Mouse (Mus musculus): ENCODE data around the gene Zfp74. TPM values are rescaled to one million over a fixed set of nuclear protein-coding genes. Genes with fewer than 3 reads are reported as not detected.

The Zfp74 gene
- 9.2 and 10.4 TPM in 2 replicates for total RNA-seq (2017)

DNA sequence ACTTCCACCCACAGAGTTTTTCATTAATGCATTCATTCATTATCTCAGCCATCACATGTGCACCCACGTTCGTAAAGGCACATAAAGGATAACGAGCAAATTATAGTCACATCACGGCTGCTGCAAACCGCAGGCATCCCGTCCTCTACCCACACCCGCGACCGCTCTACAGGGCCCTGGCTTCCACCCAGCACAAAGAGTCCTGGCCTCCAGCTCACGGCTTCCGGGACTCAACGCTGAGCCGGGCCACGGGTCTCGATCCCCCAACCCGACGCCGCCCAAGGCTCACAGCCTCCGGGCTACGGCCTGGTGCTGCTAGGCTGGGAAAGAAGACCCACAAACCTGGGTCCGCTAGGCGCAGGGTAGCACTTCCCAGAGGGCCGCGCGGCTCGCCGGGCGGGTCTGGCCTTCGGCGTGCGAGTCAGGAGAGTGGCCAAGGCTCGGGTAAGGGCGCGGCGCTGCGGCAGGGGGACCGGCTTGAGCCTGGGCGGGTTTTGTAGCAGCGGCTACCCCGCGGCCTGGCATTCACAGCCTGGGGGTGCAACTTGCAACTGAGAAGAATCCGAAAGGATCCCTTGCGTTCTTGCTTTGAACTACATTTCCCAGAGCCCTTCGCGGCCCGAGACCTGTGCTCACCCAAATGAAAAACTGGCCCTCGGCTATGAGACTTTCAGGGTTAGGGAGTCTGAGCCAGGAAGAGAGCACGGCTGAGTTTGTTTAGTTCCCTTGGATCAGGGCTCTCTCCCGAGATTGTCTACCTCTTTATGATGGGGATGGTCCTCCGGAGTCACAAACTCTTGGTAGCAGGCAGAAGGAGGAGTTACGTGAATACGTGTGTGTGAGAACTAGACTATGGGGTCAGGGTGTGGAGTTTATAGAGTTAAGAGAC is at the start of gene Zfp74:
Gene Zfp74, minus strand, starts transcription at position 577 of the 889 bp plus-strand sequence.
- peak; percentile 81 for ATAC-seq (replicated peaks; ENCODE audit: low read depth, poor library complexity, severe bottlenecking)

DNA sequence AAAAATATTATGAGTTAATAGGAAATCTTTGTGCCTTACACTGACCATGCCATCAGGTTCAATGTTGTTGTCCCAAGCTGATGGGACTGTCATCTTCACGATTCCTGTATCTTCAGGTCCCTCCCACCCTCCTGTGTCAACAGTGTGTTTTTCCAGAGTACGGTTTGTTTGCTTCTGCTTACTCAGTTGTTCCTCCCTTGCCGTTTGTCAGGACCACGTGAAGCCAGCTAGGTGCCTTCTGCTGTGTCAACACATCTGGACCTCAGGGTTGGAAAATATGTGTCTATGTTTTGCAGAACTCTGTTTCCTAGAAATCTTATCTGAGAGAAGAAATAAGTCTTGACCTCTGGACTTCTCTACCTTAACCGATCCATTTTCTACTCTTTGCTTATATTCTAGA is 46.7 kb upstream of the Zfp74 start:
- ATAC-seq (replicated peaks; ENCODE audit: low read depth, poor library complexity, severe bottlenecking), result no peak

DNA sequence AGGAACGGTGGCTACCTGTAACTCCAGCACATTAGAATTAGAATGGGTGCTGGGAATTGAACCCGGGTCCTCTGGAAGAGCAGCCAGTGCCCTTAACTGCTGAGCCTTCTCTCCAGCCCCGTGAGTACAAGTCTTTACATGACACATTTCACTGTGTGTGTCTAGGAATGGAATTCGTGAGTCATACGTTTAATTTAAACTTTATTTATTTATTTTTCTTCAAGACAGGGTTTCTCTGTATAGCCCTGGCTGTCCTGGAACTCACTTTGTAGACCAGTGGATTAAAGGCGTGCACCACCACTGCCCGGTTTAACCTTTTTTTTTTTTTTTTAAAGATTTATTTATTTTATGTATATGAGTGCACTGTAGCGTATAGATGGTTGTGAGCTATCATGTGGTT is 41.2 kb upstream of the Zfp74 start:
- ATAC-seq (replicated peaks; ENCODE audit: low read depth, poor library complexity, severe bottlenecking), result no peak

DNA sequence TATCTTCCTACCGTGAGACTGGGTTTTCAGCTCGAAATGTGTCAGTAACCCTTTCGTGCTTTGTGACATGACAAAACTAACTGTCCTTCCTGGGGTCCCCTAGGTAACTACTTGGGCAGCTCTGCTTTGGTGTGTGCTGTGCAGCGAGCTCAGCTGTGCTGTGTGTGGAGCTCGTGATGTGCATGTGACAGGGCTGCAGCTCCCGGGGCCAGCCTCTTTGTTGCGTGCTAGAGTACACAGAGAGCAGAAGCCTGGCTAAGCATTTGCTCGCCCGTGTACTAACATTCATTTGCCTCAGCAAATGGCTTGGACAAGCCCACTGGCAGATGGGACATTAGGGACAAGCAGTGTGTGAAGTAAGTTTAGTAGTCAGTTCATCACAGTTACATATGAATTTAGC is 39.5 kb upstream of the Zfp74 start:
- no peak for ATAC-seq (replicated peaks; ENCODE audit: low read depth, poor library complexity, severe bottlenecking)

DNA sequence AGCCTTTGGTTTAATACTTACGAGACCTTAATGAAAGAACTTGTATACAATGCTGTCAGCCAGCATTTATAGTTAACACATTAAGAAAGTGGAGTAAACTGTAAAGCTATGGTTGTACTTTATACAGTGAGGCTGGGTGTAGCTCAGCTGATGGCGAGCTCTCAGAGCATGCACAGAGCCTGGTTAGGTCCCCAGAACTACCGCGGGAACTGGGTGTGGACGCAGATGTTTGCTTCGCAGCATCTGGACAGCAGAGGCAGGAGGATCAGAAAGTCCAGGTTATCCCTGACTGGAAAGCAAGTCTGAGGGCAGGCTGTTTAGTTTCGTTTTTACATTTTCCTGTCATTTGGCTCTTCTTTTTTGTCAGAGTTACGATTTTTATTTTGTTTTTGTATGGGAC is 38.8 kb upstream of the Zfp74 start:
- no peak for ATAC-seq (replicated peaks; ENCODE audit: low read depth, poor library complexity, severe bottlenecking)

DNA sequence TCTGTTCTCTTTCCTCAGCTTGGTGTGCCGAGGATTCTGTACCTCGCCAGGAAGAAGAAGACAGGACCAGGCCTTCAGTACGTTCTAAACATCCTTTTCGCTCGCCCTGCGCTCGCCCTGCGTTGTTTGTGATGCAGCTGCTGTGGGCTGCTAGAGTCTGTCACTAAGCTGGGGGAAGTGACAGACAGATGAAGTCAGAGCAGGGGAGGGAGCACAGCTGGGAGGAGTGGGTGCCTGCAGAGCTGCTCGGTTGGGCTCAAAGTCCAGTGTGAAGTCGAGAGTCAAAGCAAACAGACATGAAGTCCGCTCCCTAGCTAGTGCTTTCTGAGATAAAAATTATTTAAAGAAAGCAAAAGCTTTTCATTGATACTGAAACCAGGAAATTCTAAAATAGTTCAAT is 35.1 kb upstream of the Zfp74 start:
- no peak for ATAC-seq (replicated peaks; ENCODE audit: low read depth, poor library complexity, severe bottlenecking)

DNA sequence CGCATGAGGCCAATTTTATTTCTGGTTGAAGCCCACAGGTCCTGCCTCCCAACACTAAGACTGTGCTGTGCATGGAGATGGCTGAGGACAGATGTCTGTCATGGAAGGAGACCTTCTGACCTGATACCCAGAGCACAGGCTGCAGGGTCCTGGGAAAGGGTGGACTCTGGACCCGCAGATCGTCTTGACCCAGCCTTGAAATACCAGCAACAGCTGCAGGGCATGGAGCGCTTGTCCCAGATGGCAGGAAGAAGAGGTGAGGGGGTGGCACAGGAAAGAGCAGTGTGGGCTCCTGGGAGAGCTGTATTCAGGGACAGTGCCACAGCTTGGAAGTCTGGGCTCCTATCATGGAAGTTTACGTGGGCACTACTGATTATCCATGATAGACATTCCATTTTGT is 33.7 kb upstream of the Zfp74 start:
- ATAC-seq (replicated peaks; ENCODE audit: low read depth, poor library complexity, severe bottlenecking), result no peak

DNA sequence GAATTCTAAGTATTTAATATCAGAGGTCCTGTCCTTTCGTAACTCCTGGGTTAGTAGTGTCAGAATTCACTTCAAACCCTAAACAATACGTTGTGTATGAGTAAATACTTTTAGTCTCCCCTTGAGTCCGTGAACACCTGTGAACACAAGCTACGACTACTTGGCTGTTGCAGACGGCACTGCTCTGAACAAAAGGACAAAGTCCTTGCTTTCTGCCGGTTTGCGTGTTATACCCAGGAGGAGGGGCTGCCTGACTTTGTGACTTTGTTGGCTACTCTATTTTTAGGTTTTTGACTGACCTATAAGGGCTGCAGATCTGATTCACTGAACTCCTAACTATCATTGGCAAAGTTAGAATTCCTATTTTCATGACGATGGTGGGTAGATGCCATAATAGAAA is 32.2 kb upstream of the Zfp74 start:
- ATAC-seq (replicated peaks; ENCODE audit: low read depth, poor library complexity, severe bottlenecking), result no peak

DNA sequence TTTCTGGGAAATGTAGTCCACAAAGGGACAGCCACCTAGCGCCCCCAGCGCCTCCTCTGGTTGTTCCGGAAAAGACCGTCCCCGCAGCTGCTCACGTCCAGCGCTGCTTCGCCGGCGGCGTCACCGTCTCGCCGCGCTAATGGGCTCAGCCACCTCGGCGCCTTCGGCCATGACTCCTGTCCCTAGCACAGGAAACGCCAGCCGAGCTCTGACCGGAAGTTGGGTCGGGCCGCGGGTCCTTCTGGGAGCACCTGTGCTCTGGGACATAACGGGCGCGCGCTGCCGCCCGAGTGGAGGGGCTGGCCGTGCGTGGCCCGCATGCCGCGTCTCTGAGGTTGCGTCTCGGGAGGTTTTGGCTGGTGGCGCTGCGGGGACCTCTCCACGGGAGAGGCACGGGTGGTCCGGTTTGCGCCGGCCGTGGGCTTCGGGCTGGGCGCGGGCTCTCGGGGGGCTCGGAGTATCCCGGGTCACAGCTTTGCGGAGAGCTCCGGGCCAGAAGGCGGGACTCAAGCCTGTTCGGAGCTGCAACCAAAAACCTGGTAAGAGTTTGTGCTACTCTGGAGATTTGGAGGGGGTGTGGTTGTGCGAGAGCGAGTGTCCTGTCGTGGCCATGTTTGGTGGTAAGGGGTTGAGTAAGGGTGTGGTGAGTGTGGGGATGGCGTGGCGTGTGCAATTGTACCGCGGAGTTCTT is 29.9 kb upstream of the Zfp74 start, which contains the start of gene Zfp568:
Gene Zfp568, plus strand, starts transcription at position 266 of the 691 bp plus-strand sequence.
- peak; percentile 95 for ATAC-seq (replicated peaks; ENCODE audit: low read depth, poor library complexity, severe bottlenecking)

DNA sequence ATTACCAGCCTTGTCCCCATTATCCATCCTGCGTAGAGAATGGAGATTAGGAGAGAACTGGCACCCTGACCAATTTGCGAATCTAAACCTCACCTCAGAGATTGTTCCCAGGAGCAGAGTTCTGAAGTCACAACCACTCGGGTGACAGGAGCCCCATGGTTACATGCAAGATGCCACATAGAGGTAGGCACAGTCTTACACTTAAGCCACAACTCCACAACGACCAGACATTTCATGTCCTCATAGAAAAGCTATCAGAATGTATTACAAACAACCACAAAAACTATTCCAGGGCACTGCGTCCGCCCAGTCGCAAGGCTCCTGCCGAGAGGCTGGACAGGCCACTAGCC is 29.4 kb upstream of the Zfp74 start:
- no peak for ATAC-seq (replicated peaks; ENCODE audit: low read depth, poor library complexity, severe bottlenecking)

DNA sequence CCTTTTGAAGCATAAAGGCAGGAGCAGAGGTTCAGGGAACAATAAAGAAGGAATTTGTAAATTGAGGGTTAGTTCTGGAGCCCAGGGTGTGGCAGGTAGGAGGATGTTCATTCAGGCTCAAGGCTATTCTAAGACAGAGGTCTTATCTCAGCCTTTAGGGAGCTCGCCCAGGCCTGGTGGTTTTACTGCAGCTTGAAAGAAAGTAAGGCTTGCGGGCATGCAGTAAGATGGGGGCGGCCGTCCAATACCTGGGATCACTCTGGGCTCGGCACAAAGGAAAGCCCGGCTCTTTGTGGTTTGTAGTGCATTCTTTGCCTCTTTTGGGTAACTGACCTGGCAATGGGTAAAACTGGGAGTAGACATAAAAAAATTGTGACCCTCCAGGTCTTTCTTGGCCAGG is 29.0 kb upstream of the Zfp74 start:
- no peak for ATAC-seq (replicated peaks; ENCODE audit: low read depth, poor library complexity, severe bottlenecking)

DNA sequence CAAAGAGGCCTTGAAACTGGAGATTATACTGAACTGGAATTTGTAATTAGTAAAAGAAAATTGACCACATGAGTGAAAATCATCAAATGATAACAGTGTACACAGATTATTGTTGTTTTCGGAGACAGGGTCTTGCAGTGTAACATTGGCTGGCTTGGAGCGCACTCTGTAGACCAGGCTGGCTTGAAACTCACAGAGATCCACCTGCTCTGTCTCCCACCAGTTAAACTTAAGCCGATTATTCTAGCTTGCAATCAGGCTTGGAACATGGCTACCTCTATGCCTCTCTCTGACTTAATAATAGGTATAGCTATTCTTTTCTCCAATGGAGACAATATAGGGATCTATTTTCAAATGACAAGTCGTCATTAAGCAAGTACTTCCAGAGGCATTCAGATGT is 28.5 kb upstream of the Zfp74 start:
- no peak for ATAC-seq (replicated peaks; ENCODE audit: low read depth, poor library complexity, severe bottlenecking)

DNA sequence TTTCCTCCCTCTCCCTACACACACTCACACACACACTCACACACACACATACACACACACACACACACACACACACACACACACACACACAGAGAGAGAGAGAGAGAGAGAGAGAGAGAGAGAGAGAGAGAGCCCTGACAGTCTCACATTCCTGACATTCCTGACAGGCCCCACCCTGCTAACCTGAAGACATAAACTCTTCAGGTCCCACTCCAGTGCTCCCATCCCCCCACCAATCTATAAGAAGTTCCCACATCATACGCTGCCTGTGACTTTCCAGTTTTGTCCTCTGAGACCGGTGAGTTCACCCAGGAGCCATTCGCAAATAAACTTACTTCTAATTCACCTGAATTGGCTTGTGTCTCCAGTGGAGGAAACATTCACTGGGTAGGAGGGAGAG is 28.0 kb upstream of the Zfp74 start:
- ATAC-seq (replicated peaks; ENCODE audit: low read depth, poor library complexity, severe bottlenecking), result no peak

DNA sequence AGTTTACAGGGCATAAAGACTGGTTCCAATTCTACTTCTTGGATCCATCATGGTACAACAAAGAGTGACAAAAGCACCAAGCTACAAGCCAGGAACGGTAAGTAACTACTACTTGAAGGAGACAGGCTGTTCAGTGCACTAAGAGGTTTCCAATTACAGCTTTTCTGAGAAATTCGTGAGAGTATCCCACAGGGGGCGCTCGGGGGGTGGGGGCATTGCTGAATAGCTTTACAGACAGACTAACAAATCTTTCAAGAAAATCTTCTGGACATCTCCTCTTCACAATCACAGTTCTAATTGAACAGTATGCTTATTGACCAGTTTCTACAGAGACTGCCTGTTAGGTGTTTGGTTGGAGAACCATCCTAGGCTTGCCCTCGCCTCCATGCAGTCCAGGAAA is 27.6 kb upstream of the Zfp74 start:
- no peak for ATAC-seq (replicated peaks; ENCODE audit: low read depth, poor library complexity, severe bottlenecking)

DNA sequence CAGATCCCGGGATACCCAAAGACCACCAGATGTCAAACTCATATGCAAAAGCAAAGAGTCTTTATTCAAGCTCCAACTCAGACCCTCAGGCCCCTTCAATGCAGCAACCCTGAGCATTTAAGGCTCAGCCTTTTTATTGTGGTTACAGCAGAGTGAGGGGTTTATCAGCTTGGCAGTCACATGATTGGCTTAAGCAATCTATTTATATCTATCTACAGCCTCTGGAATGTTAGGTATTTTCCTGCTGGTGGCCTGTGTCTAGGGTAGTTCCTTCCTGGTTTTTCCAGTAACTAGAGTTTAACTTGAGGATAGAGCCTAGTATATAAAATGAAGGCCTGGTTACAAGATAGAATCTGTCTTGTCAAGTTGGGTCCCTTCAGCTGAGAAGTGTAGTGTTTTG is 26.9 kb upstream of the Zfp74 start:
- ATAC-seq (replicated peaks; ENCODE audit: low read depth, poor library complexity, severe bottlenecking), result no peak

DNA sequence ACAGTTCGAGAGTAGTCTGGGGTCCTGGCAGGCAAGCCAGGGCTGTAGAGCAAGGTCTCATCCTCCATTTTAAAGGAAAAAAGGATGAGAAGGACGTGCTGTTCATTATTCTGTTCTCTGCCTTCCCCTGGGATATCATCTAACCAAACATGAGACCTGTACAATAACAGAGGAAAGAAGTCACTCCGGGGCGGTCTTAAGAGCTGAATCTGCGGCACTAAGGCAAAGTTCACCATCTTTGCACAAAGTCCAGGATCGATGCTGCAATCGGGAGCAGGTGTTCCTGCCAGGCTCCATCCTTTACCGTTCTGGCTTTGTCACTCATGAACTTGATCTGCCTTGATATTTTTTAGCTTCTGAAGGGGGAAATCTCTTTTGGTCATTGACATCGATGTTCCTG is 16.8 kb upstream of the Zfp74 start:
- ATAC-seq (replicated peaks; ENCODE audit: low read depth, poor library complexity, severe bottlenecking), result no peak

DNA sequence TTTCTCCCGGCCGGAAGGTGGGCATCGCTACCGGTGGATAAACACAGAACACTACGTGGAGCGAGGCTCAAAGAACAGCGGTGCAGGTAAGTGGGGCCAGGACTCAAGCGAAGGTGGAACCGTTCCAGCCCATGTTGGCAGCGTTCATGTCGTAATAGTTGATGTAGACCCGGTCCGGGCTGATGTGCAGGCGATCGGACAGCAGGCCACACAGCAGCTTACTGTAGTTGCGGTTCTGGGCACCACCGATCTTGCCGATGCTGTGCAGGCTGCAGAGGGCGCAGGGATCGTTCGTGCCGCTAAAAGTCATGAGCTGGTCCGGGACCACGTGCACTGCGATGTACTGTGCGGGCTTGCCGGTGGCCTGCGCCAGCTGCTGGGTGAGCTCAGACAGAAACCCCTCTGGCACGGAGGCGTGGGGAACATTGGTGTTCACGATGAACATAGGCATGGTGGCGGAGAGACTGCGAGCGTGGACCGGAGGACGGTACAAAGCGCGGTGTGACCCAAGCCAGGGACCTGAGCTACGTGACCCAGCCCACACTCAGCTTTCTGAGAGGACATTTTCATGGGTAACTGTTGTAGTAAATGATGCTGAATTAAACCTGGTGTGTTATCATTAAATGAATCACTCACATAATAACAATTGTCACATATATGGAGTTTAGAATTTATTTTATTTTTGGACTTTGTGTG is 11.4 kb upstream of the Zfp74 start:
- ATAC-seq (replicated peaks; ENCODE audit: low read depth, poor library complexity, severe bottlenecking), result peak; percentile 78; the same call in 1 of the 2 replicates

DNA sequence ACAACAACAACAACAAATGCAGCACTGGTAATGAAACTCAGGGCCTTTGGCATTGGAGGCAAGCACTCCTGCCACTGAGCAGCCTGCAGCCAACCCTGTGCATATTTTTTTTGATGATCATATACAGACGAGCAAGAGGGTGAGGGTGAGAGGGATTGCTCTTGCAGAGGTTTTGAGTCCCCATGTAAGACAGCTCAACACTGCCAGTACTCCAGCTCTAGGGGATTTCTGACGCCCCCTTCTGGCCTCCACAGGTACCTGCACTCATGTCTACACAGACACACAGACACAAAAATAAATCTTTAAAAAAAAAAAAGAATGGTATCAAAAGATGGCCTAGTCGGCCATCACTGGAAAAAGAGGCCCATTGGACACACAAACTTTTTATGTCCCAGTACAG is 5.1 kb upstream of the Zfp74 start:
- ATAC-seq (replicated peaks; ENCODE audit: low read depth, poor library complexity, severe bottlenecking), result no peak

DNA sequence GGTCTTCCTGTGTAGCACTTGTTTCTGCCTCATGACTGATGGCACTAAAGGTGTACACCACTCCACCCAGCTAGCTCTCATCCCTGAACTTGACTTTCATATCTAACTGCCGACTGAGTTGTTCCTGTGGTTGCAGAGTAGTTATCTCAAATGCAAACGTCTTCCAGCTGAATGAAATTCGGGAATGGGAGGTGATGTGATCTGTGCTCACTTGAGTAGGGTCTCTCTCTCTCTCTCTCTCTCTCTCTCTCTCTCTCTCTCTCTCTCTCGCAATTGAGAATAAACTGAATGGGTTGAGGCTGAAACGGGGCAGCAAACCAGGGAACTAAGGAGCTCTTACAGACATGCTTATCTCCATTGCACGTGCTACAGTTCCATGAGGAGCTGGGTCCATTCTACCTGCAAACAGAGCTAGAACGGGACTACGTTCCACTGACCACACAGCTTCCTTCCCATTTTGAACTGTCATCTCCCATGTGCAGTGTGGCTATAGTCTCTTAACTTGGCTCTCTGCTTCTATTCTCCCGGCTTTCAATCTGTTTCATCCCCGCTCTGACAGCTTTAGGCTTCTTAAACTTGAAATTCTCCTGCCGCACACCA is 4.3 kb upstream of the Zfp74 start:
- no peak for ATAC-seq (replicated peaks; ENCODE audit: low read depth, poor library complexity, severe bottlenecking)

DNA sequence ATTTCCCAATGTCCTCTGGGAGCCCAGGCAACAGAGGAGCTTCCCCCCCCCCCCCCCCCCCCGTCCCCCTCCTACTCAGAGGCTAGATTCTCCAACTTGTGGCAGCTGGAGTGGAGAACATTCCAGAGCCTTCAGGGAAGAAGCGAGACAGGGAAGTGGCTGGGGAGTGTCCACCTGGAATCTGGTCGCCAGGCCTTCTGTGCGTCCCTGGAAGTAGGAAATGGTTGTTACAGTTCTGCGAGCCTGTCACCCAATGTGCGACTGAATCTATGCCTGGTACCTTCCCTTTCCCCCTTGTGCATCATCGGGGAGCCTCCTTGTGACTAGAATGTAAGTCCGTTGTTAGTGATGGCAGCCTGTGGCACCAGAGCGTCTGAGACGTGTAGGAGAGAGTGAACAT is 2.4 kb upstream of the Zfp74 start:
- ATAC-seq (replicated peaks; ENCODE audit: low read depth, poor library complexity, severe bottlenecking), result no peak

DNA sequence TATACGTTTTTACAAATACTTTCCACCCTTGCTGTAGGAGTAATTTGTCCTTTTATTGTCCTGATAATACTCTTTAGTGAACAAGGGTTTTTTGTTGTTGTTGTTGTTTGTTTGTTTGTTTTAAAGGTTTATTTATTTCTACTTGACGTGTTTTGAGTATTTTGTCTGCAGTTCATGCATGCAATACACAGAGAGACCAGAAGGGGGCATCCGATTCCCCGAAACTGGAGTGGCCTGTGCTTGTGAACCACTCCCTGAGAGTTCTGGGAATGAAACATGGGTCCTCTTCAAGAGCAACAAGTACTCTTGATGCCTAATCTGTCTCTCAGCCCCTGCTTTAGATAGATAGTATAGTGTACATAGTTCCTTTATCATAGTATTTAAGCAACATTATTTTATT is 842 bp upstream of the Zfp74 start:
- peak; percentile 33 for ATAC-seq (replicated peaks; ENCODE audit: low read depth, poor library complexity, severe bottlenecking)

Data from common myeloid progenitor, adult 5-6 weeks (primary cell).